Mouse (Mus musculus): ENCODE results near the gene Dock1. TPM values are rescaled to one million over a fixed set of nuclear protein-coding genes. Genes with fewer than 3 reads are reported as not detected.

Dock1 gene
- total RNA-seq, 4 experiments from 2014 or later, result 4.6 to 5.8 (median 5.1) TPM

DNA sequence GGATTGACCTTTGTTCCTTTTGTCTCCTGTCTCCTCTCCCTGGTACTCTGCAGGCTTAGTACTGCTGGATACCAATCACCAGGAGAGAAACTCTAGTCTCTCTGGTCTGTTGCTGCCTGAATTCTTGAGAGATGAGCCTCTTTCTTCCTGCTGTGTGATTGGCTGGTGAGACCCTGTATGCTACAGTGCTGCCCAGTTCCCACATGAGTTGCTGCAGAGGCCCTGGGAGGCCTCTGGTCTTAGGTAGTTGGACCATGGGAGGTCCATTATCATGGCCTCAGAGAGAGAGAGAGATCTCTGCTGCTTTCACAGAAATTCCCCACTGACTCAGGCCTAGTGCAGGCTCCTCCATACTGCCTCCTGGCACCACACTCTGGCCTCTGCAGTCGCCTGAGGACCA lies 79.2 kb downstream of the Dock1 start:
- no peak for DNase-seq (ENCODE audit: low spot score in 2 of 2)

DNA sequence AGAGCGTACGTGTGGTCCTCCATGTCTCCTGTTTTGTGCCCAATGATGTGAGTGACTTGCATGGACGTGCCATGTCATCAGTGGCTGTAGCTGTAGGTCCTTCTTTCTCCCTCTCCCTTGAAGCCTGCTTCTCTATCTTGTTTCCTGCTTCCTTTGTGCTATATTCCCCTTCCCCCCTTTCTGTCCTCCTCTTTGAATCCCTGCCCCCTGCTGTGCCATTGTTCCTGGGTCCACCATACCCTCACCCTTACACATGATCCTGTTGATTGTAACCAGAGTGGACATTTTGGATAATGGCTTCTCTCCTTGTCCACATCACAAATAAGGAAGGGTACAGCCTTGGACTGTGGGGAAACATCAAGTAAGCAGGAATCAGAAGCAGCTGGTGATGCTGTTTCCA lies 81.0 kb downstream of the Dock1 start:
- no peak for DNase-seq (ENCODE audit: low spot score in 2 of 2)

DNA sequence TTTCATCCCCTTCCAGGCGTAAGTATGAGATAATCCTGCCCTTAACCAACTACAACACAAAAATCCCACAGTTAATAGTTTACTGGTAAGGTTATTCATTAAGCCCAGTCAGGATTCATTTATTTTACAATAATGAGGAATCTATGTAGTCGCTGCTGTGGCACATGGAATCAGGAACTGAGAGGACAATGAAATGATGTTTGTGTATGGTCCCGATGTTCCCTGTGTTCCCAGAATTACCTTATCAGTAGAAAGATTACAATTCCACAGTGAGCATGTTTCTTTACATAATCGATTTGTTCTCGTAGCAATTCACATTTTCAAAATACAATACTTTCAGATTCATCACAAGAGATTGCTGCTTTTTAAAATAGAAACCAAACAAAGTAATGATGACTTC lies 83.0 kb downstream of the Dock1 start:
- DNase-seq (ENCODE audit: low spot score in 2 of 2), result no peak

DNA sequence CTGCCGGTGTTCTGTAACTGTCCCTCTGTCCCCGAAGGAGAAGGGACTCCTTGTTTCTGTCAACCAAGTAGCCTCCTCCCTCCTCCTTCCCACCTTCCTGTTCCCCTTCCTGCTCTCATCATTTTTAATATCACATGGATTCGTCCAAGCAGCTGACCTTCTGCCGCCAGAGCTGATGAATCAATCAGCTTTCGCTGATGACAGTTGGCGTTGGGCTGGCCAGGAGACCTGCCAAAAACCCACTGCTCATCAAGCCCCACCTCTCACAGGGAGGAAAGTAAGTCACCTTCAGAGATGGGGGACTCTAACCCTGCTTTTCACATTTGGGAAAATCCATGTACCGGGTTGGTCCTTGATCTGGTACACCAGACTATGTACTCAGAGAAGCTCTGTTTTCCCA lies 87.2 kb downstream of the Dock1 start:
- no peak for DNase-seq (ENCODE audit: low spot score in 2 of 2)

DNA sequence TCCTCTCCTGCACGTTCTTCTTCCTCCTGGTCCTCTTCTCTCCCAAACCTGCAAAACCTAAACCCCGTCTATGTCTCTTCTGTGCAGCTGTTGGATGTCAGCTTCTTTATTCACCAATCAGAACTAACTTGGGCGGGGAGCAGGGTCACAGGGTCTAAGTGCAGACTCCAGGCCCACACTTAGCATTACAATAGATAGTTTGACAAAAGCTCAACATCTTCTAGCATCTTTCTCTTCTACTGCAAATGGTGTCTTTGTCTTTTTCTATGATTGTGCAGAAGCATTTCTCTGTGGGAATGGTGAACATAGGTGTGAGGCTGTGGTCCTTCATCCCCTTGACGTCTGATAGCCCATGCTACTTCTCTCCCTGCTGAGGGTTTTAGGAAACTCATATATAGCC lies 91.3 kb downstream of the Dock1 start:
- DNase-seq (ENCODE audit: low spot score in 2 of 2), result no peak

DNA sequence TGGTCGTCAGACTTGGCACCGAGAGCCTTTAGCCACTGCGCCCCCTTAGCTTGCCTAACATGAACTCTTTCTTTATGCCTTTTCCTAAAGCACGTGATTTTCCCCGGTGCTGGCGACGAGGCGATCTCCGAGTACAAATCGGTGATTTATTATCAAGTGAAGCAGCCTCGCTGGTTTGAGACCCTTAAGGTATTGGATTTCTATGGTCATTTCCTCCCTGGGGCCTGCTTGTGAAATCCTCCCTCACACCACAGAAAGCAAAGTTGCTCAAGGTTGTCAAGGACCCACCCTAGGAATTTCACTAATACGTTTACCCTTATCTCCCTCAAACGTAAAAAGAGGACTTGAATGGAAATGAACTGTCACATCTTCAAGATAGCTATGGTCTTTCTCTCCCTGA lies 94.7 kb downstream of the Dock1 start:
- DNase-seq (ENCODE audit: low spot score in 2 of 2), result no peak

DNA sequence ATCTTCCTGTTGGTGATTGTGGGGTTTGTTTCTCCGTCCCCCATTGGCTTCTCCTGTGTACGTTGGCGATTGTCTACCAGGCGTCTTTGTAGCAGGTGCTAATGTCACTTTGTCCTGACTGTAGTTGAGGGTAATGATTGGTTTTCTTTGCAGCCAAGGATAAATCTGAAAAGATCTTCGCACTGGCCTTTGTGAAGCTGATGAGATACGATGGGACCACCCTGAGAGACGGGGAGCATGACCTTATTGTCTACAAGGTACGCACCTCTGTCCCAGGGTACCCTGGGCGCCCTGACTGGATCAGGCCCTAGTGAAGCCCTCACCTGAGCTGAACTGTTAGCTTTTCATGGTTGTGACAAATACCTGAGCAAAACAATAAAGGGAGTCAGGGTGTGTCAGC lies 100.9 kb downstream of the Dock1 start:
- DNase-seq (ENCODE audit: low spot score in 2 of 2), result no peak

DNA sequence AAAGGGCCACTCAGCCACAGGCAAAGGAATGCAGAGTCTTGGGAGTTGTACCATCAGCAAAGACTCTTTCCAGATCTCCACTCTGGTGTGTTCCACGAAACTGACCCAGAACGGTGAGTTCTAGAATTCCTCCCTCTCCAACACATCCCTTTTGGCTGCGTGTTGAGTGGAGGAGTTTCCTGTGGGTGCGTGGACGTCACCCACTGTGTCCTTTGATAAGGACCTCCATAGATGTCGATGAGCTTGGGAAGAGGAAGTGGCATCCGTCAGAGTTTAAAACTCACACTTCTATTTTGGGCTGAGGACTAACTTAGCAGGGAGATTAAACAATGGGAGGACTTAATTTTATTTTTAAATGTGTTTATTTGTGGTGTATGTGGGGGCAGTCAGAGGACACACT lies 101.9 kb downstream of the Dock1 start:
- DNase-seq (ENCODE audit: low spot score in 2 of 2), result no peak

DNA sequence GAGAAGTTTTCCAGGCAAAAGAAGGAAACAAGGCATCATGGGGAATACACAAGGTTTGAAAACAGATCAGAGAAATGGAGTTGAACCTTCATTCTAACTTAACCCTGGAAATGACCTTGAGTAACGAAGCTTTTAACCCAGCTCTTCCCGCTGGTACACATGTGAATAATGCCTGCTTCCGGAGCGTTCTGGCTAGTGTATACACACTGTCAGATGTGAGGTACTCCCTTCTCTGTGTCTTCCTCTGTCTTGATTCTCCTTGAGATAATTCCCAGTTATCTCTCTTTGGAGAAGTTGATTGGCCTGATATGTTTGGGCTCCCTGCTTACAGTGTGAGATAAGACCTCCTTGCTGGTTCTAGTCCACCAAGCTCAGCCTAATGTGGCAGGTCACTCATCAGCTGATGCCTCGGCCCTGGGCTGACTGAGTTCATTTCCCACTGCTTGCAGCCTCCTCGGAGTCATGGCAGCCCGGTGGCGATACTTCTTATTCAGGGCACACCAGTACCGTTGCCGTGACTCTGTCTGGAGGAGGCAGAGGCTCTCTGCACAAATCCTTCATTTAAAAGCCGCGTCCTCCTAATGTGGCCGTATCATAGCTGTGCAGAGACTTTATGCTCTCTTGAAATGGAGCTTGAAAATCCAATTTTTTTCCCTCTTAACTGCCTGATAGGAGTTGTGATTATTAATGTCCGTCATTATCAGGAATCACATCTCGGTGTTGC lies 102.6 kb downstream of the Dock1 start:
- DNase-seq (ENCODE audit: low spot score in 2 of 2), result no peak

DNA sequence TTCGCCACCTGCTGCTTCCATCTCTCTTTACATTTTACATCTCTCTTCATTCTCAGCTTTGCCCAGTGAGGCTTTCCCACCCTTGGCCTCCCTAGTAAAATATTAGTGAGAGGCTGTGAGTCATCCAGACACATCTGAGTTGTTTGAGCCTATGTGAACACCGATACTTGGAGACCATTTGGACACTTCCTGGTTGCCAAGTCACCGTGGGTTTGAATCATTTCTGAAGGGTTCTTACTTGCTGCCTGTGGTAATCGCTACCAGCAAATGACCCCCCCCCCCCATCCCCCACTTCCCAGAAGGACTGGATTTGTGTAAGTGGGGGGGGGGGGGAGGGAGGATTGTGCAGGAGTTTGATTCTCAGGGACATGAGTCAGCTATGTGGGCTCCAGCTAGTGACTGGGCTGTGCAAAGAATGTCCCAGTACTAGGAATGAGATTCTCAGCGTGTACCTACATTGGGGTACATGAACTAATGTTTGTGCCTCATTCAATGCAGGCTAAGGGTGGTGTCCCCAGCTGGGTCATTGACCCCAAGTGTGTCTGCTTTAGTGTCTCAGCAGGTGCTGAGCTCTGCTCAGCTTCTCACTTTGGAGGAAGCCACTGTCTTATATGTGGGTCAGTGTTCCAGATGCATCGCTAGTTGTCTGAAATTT lies 103.4 kb downstream of the Dock1 start:
- DNase-seq (ENCODE audit: low spot score in 2 of 2), result no peak

DNA sequence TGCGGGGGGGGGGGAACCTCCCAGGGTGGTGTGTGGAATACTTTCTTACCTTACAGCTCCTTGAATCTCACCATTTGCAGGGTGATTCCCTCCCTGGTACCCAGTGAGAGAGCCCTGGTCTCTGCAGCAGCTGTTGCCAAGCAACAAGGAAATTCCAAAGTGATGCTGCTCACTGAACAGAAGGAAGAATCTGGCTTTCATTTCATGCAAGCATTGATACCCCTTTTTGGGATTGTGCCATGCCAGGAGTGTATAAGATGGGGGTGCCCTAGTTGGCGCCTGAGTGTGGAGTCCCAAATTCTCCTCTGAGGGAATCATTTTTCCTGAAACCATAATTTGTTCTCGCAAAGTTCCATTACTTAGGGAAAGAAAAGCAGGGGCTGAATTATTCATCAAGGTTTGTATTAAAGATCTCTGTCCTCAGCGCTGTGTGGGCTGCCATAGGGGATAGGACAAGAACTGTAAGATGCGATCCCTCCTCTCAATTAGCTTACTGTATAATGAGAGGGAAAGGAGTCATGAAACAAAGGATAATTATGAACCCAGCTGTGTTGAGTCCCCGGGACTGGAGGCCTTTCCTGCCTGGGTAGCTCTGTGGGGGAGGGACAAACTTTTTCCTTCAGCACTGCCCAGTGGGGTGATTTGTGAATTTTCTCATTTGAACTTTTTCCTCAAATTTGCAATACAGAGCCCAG lies 104.2 kb downstream of the Dock1 start:
- no peak for DNase-seq (ENCODE audit: low spot score in 2 of 2)

DNA sequence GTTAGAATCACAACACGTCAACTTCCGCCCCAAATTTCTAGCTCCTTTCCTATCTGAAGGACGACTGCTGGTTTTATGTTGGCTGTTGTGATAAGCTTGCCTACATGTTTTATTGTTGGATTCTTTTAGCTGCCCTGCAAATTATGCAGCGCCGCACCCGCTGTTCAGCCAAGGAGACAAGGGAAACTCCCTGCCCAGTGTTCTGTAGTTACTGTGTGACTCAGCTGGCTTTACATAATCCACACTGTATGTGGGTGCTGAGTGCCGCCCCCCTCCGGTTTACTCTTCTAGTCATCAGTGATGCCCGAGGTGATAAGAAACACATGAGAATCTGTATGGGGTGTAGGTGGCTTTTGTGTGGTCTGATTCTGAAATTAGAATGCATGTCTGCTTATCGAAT lies 105.2 kb downstream of the Dock1 start:
- no peak for DNase-seq (ENCODE audit: low spot score in 2 of 2)

DNA sequence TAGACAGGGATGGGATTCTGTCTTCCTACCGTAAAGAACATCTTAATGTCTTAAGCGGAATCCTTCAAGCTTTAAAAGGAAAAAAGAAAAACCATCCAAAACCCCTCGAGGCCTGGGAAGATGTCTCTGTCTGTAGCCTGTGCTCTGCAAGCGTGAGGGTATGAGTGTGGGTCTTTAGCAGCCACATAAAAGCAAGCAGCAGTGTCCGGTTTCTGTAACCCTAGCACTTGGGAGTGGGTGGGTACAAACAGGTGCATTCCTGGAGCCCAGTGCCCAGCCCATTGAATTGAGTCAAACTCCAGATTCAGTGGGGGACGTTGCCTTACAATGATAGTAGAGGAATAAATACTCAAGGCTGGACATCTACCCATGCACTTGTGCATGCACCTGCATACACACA lies 105.9 kb downstream of the Dock1 start:
- no peak for DNase-seq (ENCODE audit: low spot score in 2 of 2)

DNA sequence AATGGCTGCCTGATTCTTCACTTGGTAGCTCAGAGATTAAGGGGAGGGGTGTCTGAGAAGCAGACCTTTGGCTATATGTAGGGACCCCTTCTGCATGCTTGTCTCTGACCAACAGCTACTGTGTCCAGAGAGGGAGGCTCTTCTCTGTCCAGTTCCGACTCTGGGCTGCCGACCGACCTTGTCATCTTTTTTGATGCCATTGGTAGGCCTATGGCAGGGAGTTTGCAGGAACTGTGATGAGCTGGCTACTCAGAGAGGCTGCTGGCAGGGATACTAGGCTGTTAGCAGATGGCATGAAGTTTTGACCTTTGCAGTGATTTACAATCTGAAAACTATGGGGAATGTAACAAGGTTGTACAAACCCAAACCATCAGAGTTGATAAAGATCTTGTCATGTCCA lies 109.3 kb downstream of the Dock1 start:
- DNase-seq (ENCODE audit: low spot score in 2 of 2), result no peak

DNA sequence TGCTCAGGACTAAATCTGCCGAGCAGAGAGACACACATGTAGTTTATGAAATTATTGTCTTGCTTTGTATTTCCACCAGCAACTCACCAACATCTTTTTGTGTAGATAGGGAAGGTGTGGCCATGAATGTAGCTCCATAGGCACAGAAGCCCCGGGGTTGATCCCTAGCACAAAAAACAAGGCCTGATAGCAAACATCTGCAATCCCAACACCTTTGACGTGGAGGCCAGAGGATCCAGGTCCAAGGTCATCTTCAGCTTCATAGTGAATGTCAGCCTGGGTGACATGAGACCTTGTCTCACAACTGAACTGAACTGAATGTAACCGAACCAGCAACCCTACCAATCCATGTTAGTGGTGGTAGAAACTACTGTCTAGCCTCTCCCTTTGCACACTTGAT lies 116.7 kb downstream of the Dock1 start:
- no peak for DNase-seq (ENCODE audit: low spot score in 2 of 2)

DNA sequence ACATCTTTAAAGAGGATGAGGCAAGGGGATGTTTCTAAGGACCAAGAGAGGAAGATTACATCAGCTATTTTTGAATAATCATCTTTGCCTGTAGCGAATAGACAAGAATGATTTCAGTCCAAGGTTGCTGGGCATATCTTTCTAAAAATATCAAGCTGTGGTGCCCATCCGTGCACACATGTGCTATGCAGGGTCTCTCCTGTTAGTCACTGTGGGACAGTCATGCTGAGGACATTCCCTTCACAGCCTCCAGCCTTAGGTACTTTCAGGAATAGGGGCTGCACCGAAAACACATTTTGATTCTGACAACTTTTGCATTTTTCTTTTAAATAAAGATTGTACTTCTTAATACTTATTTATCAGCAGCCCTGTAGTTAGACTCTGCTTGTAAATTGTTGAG lies 124.4 kb downstream of the Dock1 start:
- no peak for DNase-seq (ENCODE audit: low spot score in 2 of 2)

DNA sequence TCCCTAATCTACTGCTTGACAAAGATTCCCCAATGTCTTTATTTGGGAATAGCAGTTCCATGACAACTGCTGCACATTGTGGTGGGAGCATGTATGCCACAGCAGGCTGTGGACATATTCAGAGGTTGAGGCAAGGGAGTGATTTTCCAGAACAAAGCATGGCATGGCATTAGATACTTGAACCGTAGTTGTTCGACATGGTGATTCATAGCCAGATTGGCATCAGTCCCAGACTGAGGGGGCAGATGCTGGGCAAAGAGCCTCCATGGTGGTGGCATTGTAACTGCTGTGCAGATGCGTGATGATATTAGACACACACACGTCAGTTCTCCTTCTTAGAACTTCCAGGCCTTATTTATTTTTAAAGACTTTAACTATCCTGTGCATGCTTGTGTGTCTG lies 129.6 kb downstream of the Dock1 start:
- no peak for DNase-seq (ENCODE audit: low spot score in 2 of 2)

DNA sequence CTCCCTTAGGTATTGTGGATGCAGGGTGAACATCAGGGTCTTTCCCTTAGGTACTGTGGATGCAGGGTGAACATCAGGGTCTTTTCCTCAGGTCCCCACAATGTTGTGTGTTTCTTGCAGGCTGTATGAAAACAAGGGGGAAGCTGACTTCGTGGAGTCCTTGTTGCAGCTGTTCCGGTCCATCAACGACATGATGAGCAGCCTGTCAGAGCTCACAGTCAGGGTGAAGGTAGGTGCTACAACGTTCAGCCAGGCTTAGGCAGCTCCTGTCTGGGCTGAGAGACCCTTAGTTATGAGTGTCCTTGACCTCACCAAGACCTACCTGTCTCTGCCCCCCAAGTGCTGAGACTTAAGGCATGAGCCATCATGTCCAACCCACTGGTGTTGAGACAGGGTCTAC lies 134.0 kb downstream of the Dock1 start:
- DNase-seq (ENCODE audit: low spot score in 2 of 2), result no peak

DNA sequence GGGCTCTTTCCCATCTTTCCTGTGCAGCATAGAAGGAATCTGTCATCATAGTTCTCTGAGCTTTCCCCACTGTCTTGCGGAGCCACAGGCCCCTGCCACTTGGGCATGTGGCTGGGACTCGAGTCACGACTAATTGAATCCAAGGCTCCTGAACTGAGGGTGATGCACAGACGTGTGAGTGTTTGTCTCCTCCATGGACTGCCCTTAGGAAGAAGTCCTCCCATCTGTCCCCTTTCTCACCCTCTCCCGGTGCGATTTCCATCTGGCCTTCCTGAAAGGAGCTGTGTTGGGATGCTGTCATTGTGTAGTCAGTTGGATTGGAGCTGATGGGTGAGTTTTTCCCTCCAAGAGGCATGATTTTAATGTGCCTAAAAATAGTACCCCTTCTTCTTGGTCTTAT lies 136.3 kb downstream of the Dock1 start:
- no peak for DNase-seq (ENCODE audit: low spot score in 2 of 2)

DNA sequence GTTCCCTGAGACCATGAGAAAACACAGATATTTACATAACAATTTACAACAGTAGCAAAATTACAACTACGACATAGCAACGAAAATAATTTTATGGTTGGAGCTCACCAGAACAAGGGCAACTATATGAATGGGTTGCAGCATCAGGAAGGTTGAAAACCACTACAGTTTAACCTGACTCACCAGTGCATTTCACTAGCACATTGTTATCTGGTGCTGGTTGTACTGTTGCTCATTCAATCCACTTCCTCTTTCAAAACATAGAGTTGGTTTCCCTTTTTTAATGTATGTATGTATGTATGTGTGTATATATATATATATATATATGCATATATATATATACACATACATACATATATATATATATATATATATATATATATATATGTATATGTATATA lies 138.0 kb downstream of the Dock1 start:
- no peak for DNase-seq (ENCODE audit: low spot score in 2 of 2)

DNA sequence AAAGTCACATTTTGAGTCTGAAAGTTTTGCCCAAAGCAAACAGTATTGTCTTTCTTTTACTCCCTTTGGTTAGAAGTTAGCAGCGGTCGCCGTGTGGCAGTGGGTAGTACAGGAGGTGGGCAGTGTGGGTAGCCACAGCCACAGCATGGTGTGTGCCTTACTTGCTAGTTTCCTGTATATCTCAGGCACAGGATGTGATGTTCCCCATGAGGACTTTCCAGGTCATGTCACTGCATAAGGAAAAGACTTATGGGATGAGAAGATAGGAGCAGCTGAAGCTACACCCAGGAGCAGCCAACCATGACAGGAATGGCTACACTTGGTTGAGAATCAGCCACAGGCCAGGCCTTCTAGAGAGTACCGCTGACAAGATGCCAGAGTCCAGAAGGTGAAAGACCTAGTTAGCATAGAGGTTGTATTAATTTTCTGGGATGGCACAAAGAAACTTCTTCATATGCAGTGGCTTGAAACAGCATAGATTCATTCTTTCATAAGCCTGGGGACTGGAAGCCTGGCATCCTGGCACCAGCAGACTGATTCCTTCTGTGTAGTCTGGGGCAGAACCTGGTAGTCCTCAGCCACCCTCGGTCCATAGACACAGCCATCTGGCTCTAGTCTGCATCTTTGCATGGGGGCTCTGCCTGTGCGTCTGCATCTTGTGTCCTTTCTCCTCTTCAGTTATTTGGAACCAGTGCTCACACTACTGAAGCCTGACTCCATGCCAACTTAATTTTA lies 139.0 kb downstream of the Dock1 start:
- no peak for DNase-seq (ENCODE audit: low spot score in 2 of 2)

DNA sequence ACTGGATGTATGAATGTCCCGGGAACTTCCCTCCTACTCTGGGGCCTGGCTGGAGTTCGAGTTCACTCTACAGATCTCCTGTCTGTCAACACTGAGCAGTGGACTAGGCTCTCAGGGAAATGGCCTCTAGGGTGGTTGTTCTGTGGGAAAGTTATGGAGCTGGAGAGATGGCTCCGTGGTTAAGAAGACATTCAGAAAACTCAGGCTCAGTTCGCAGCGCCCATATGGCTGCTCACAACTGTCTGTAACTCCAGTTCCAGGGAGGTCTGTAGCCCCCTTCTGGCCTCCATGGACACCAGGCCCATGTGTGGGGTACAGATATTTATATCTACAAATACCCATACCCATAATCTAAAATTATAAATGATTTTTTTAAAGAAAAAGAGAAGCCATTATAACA lies 148.0 kb downstream of the Dock1 start:
- no peak for DNase-seq (ENCODE audit: low spot score in 2 of 2)
